In genomic region chr5:119498431-119498830, GRCm38 (mm10) we compare ENCODE assay signal across 18 mouse cellular contexts.
"Had no signal": no experiment of that assay in that cellular context is flagged by ENCODE, and none has a peak within 500 bp of the region (broad histone marks: within the 10 kb centered on the region; RNA-seq: fewer than 3 reads in every experiment).

No protein-coding gene starts in this region.

- DNase-seq: kidney, adult 2 months; kidney, postnatal 25 days; layer of hippocampus, adult 9-11 months; layer of hippocampus, postnatal 36 days; lung, adult 2 months; lung, postnatal 14 days; lung, postnatal 4 days; midbrain, embryonic 14.5 days; retina, postnatal 1 day; right cerebral cortex, postnatal 25 days; thymus, adult 18-20 months; thymus, postnatal 36 days had no signal

- ATAC-seq: intestine, postnatal 0 days had no signal

- H3K4me3 ChIP-seq: layer of hippocampus, adult 2 months; left cerebral cortex, adult 2 months; liver, embryonic 15.5 days had no signal

- H3K4me2 ChIP-seq: liver, embryonic 15.5 days; midbrain, embryonic 11.5 days had no signal

- H3K9ac ChIP-seq: liver, embryonic 15.5 days had no signal

- H3K36me3 ChIP-seq: liver, embryonic 15.5 days had no signal

- H3K4me1 ChIP-seq: liver, embryonic 15.5 days had no signal

- H3K27ac ChIP-seq: kidney, postnatal 0 days; layer of hippocampus, adult 2 months; left cerebral cortex, adult 2 months; liver, embryonic 15.5 days had no signal

- H3K27me3 ChIP-seq: liver, embryonic 15.5 days had no signal

- H3K9me3 ChIP-seq: liver, embryonic 15.5 days had no signal
